Mouse (Mus musculus): ENCODE data around the gene Rps11.

GRCm38 (mm10) chr7:45113476-45113875, 10.8 kb downstream of the Rps11 start:
- TF ChIP-seq CTCF (IDR thresholded peaks at IDR 0.05; ENCODE audit: control insufficient read depth, insufficient read depth, insufficient read length) (no peak), CEBPB (IDR thresholded peaks at IDR 0.05; ENCODE audit: low read depth) (no peak), USF1 (IDR thresholded peaks at IDR 0.05; ENCODE audit: low read depth) (no peak), MYOD1 (IDR thresholded peaks at IDR 0.05; ENCODE audit: control insufficient read depth, insufficient read length, low read depth) (no peak), FOSL1 (IDR thresholded peaks at IDR 0.05; ENCODE audit: insufficient read depth, low read length, poor library complexity, severe bottlenecking) (no peak)

Data from C2C12 (cell line).